Mouse (Mus musculus): ENCODE results near the gene D430019H16Rik. TPM values are rescaled to one million over a fixed set of nuclear protein-coding genes. Genes with fewer than 3 reads are reported as not detected.

D430019H16Rik gene
- polyA plus RNA-seq, 1 experiment from 2014 or later: 0.05 TPM

GRCm38 (mm10) chr12:105541590-105542402 is 88.1 kb downstream of the D430019H16Rik start:
- no peak overlapping the region for H3K4me2 ChIP-seq
- no peak for ATAC-seq (ENCODE audit: insufficient read depth)
- WGBS (ENCODE audit: insufficient replicate concordance): 58% methylated on average over 12 of the region's 12 CpGs

GRCm38 (mm10) chr12:105542513-105542912 is 88.9 kb downstream of the D430019H16Rik start:
- ATAC-seq (ENCODE audit: insufficient read depth): no peak
- Histone ChIP-seq H3K4me3 (replicated peaks) (no peak overlapping the region), H3K9ac (no peak overlapping the region), H3K9me3 (replicated peaks) (no peaks in the 10 kb centered on the region), H3K4me1 (replicated peaks) (no peaks in the 10 kb centered on the region; the same call in 1 of the 2 replicates), H3K4me2 (no peak overlapping the region), H3K27ac (replicated peaks) (no peak overlapping the region), H3K27me3 (no peaks in the 10 kb centered on the region), H3K36me3 (replicated peaks) (no peaks in the 10 kb centered on the region)
- WGBS (ENCODE audit: insufficient replicate concordance): 49% methylated on average over 3 of the region's 3 CpGs

More at GRCm38 (mm10) chr12:105541590-105542402, 88.1 kb downstream of the D430019H16Rik start:
- H3K27me3 ChIP-seq: no peaks in the 10 kb centered on the region
- no peaks in the 10 kb centered on the region for H3K9me3 ChIP-seq (replicated peaks)
- H3K27ac ChIP-seq (replicated peaks): no peak overlapping the region
- H3K9ac ChIP-seq: no peak overlapping the region
- H3K4me1 ChIP-seq (replicated peaks): no peaks in the 10 kb centered on the region; the same call in 1 of the 2 replicates
- H3K36me3 ChIP-seq (replicated peaks): no peaks in the 10 kb centered on the region
- no peak overlapping the region for H3K4me3 ChIP-seq (replicated peaks)

Other genes starting within 250 kb of the D430019H16Rik start
- gene Tcl1, start 231.1 kb upstream of the D430019H16Rik start, polyA plus RNA-seq (2015; fragmentation: Nextera tagmentation; extraction: Ambion mirVana): not detected in 2 replicates
- 0.03 TPM in 1 of 2 replicates, not detected in the other for gene Tunar, start 120.0 kb upstream of the D430019H16Rik start, polyA plus RNA-seq (2015; fragmentation: Nextera tagmentation; extraction: Ambion mirVana)
- 0.05 and 0.08 TPM in 2 replicates for gene Bdkrb2, start 109.4 kb downstream of the D430019H16Rik start, polyA plus RNA-seq (2015; fragmentation: Nextera tagmentation; extraction: Ambion mirVana)
- not detected in 2 replicates for gene Bdkrb1, start 149.2 kb downstream of the D430019H16Rik start, polyA plus RNA-seq (2015; fragmentation: Nextera tagmentation; extraction: Ambion mirVana)
- gene Gskip, start 231.0 kb downstream of the D430019H16Rik start, polyA plus RNA-seq (2015; fragmentation: Nextera tagmentation; extraction: Ambion mirVana): 11.5 and 11.8 TPM in 2 replicates
- 6.8 and 7.7 TPM in 2 replicates for gene Atg2b, start 231.4 kb downstream of the D430019H16Rik start, polyA plus RNA-seq (2015; fragmentation: Nextera tagmentation; extraction: Ambion mirVana)

Measured in liver, embryonic 15.5 days (tissue).